Mouse (Mus musculus) frontal cortex, postnatal 25 days (tissue): ENCODE data around the gene Nrip2.
"Not testable (repeated sequence)": the region's sequence is repeated elsewhere in the genome, so short reads cannot be mapped to it uniquely, and the experiment has no call there.

Experiments
- DNase-seq, 2 experiments: peaks; one replicate each; pipeline ENCODE4 v3.0.0; 2022; ENCODE audit warnings: low spot score in 2 of 2

The Nrip2 gene

GRCm38 (mm10) chr6:128398996-128399395, at the start of gene Nrip2:
Gene Nrip2, plus strand, starts transcription at chr6:128399296.
- no peak for DNase-seq

GRCm38 (mm10) chr6:128349711-128350110, 49.4 kb upstream of the Nrip2 start:
- no peak for DNase-seq

- no peak for DNase-seq
Observed at GRCm38 (mm10) chr6:128354140-128354539, 45.0 kb upstream of the Nrip2 start.

GRCm38 (mm10) chr6:128355201-128355681, 43.9 kb upstream of the Nrip2 start:
- DNase-seq, result peak; percentile 23 to 54

GRCm38 (mm10) chr6:128355726-128356416, 43.2 kb upstream of the Nrip2 start, which contains the start of gene Tulp3:
Gene Tulp3, minus strand, starts transcription at chr6:128355851.
- peak; percentile 91 to 93 for DNase-seq

- peak; percentile 74 to 77 for DNase-seq
Observed at GRCm38 (mm10) chr6:128358999-128359398, 40.1 kb upstream of the Nrip2 start.

GRCm38 (mm10) chr6:128361901-128362300, 37.2 kb upstream of the Nrip2 start:
- no peak for DNase-seq

- peak; percentile 67 to 78 for DNase-seq
Observed at GRCm38 (mm10) chr6:128362381-128363006, 36.6 kb upstream of the Nrip2 start, which contains the start of the genes Rhno1 and Foxm1. Gene Rhno1, minus strand, starts transcription at chr6:128362911. Gene Foxm1, plus strand, starts transcription at chr6:128362967.

- DNase-seq, result no peak
Observed at GRCm38 (mm10) chr6:128363007-128363825, 35.9 kb upstream of the Nrip2 start.

GRCm38 (mm10) chr6:128364721-128365120, 34.4 kb upstream of the Nrip2 start:
- no peak for DNase-seq

GRCm38 (mm10) chr6:128366466-128366865, 32.6 kb upstream of the Nrip2 start:
- no peak for DNase-seq

GRCm38 (mm10) chr6:128370040-128370439, 29.1 kb upstream of the Nrip2 start:
- no peak for DNase-seq

- no peak for DNase-seq
Observed at GRCm38 (mm10) chr6:128375192-128375591, 23.9 kb upstream of the Nrip2 start, which contains the start of the genes Tex52 and Gm44596. Gene Tex52, plus strand, starts transcription at chr6:128375456. Gene Gm44596, plus strand, starts transcription at chr6:128375503.

- DNase-seq, result no peak
Observed at GRCm38 (mm10) chr6:128376371-128377085, 22.6 kb upstream of the Nrip2 start.

GRCm38 (mm10) chr6:128379636-128380035, 19.5 kb upstream of the Nrip2 start:
- DNase-seq, result no peak

GRCm38 (mm10) chr6:128380594-128381167, 18.4 kb upstream of the Nrip2 start:
- not testable (repeated sequence) for DNase-seq

GRCm38 (mm10) chr6:128381254-128381653, 17.8 kb upstream of the Nrip2 start:
- no peak for DNase-seq

- DNase-seq, result no peak
Observed at GRCm38 (mm10) chr6:128383752-128384151, 15.3 kb upstream of the Nrip2 start.

- no peak for DNase-seq
Observed at GRCm38 (mm10) chr6:128385026-128385425, 14.1 kb upstream of the Nrip2 start.

GRCm38 (mm10) chr6:128389185-128389584, 9.9 kb upstream of the Nrip2 start:
- no peak for DNase-seq

GRCm38 (mm10) chr6:128390683-128391082, 8.4 kb upstream of the Nrip2 start:
- no peak for DNase-seq
